Mouse (Mus musculus): Measurements from ENCODE around the gene Nanp.

The Nanp gene

GRCm38 (mm10) chr2:151039232-151039695 lies at the start of gene Nanp, which contains the start of gene Ninl:
Nanp (minus strand) TSS chr2:151039398.
Ninl (minus strand) TSS chr2:151039382.
- peak; percentile 96 for DNase-seq (ENCODE audit: low spot score)

GRCm38 (mm10) chr2:151056637-151057036 lies 17.4 kb upstream of the Nanp start:
- no peak for DNase-seq (ENCODE audit: low spot score)

- DNase-seq (ENCODE audit: low spot score): no peak
Measured at GRCm38 (mm10) chr2:151040411-151040810, 1.2 kb upstream of the Nanp start.

- peak; percentile 45 for DNase-seq (ENCODE audit: low spot score)
Measured at GRCm38 (mm10) chr2:151039726-151040125, 528 bp upstream of the Nanp start.

GRCm38 (mm10) chr2:151038811-151039222 lies 381 bp downstream of the Nanp start:
- DNase-seq (ENCODE audit: low spot score): no peak

GRCm38 (mm10) chr2:151037876-151038552 lies 1.2 kb downstream of the Nanp start:
- peak; percentile 6 for DNase-seq (ENCODE audit: low spot score)

- DNase-seq (ENCODE audit: low spot score): no peak
Measured at GRCm38 (mm10) chr2:151037292-151037691, 1.9 kb downstream of the Nanp start.

GRCm38 (mm10) chr2:151036721-151037120 lies 2.5 kb downstream of the Nanp start:
- no peak for DNase-seq (ENCODE audit: low spot score)

GRCm38 (mm10) chr2:151034435-151034834 lies 4.8 kb downstream of the Nanp start:
- DNase-seq (ENCODE audit: low spot score): no peak

GRCm38 (mm10) chr2:151021158-151021557 lies 18.0 kb downstream of the Nanp start:
- DNase-seq (ENCODE audit: low spot score): no peak

- DNase-seq (ENCODE audit: low spot score): no peak
Measured at GRCm38 (mm10) chr2:151015316-151015715, 23.9 kb downstream of the Nanp start.

- DNase-seq (ENCODE audit: low spot score): no peak
Measured at GRCm38 (mm10) chr2:151011273-151011672, 27.9 kb downstream of the Nanp start.

GRCm38 (mm10) chr2:151009515-151010085 lies 29.6 kb downstream of the Nanp start:
- DNase-seq (ENCODE audit: low spot score): no peak

- DNase-seq (ENCODE audit: low spot score): peak; percentile 78
Measured at GRCm38 (mm10) chr2:151008939-151009509, 30.2 kb downstream of the Nanp start.

- DNase-seq (ENCODE audit: low spot score): no peak
Measured at GRCm38 (mm10) chr2:151008517-151008932, 30.7 kb downstream of the Nanp start.

- DNase-seq (ENCODE audit: low spot score): no peak
Measured at GRCm38 (mm10) chr2:151008006-151008405, 31.2 kb downstream of the Nanp start.

- no peak for DNase-seq (ENCODE audit: low spot score)
Measured at GRCm38 (mm10) chr2:151006281-151006945, 32.8 kb downstream of the Nanp start.

GRCm38 (mm10) chr2:151004390-151004789 lies 34.8 kb downstream of the Nanp start:
- DNase-seq (ENCODE audit: low spot score): no peak

- no peak for DNase-seq (ENCODE audit: low spot score)
Measured at GRCm38 (mm10) chr2:151003796-151004195, 35.4 kb downstream of the Nanp start.

GRCm38 (mm10) chr2:151001619-151002175 lies 37.5 kb downstream of the Nanp start:
- no peak for DNase-seq (ENCODE audit: low spot score)

- DNase-seq (ENCODE audit: low spot score): peak; percentile 75
Measured at GRCm38 (mm10) chr2:151000402-151001178, 38.6 kb downstream of the Nanp start.

- DNase-seq (ENCODE audit: low spot score): peak; percentile 41
Measured at GRCm38 (mm10) chr2:150999021-150999420, 40.2 kb downstream of the Nanp start.

All from retina, embryonic 14.5 days (tissue).